Mouse (Mus musculus): ENCODE data around the gene Mesd.

Gene Mesd

DNA sequence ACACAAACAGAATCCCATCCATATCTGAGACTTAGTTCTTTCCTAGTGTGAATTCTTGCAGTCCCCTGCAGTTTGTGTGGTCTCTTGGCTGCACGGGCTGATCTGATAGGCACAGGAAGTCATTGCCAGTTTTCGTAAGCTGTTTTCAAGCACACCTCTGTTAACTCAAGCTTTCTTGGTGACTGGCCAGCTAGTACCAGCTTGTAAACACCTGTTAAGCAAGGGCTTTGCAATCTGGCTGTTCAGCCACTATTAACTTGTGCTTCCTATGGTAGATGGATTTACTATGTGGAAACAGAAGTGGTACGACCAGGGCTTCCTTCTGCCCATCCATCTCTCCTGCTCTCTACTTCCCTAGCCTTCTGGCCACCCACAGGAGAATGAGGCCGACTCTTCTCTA is 36.0 kb downstream of the Mesd start:
- no peak for DNase-seq

GRCm38 (mm10) chr7:83921637-83922036 is 37.4 kb downstream of the Mesd start:
- DNase-seq: no peak

DNA sequence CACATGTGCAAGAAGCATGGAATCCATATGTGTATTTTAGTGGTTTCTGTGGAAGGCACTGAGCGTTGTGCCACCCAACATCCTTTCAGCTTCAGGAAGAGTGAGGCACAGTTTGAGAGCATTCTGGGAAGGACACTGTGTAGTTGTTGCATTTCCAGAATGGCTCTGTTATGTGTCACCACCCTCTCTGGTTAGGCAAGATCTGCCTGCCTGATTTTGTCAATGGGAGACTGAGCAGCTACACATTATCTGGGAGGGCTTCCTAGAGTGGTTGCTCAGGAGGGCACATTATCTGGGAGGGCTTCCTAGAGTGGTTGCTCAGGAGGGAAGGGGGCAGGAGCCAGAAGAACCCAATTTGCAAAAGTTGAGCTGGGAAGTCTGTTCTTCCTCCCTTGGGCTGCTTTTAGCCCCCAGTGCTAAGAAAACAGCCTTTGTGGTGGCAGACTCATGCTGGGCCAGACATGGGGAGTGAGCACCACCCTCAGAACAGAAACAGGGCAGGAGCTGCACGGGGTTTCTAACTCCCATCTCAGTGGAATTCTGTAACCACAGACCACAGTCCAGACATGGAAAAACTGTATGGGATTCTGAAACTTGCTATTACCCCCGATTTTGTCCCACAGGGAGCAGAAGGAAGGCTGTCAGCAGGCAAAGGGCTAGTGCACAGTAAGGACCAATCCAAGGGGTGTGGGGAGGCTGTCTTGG is 54.9 kb downstream of the Mesd start:
- no peak for DNase-seq

- DNase-seq: no peak
Observed at GRCm38 (mm10) chr7:83940136-83940535, 55.9 kb downstream of the Mesd start.

DNA sequence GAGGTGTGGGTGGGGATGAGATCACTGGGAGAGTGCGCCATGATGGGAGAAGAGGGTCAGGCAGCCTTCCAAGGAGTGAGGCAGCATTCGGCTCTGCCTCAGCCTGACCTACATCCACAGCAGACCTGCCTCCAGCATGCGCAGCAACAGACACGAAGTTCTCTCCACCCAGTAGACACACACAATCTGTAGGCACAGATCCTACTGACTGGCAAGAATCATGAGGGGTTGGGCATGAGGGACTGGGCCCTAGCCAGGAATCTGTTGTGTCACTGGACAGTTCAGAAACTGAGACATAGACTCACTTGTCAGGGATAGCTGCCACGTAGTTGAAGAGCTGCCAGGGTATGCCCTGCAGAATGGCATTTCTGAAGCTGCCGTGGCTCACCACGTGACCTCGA is 57.4 kb downstream of the Mesd start:
- DNase-seq: peak; percentile 78 to 81

- no peak for DNase-seq
Observed at GRCm38 (mm10) chr7:83948743-83949142, 64.5 kb downstream of the Mesd start.

GRCm38 (mm10) chr7:83949662-83950061 is 65.4 kb downstream of the Mesd start:
- DNase-seq: no peak
